Mouse (Mus musculus): ENCODE measurements around the gene Huwe1. TPM values are rescaled to one million over a fixed set of nuclear protein-coding genes. Genes with fewer than 3 reads are reported as not detected.

Gene Huwe1
- polyA plus RNA-seq, 1 experiment = 40.8 TPM

GRCm38 (mm10) chrX:151813656-151814055, 13.0 kb downstream of the Huwe1 start:
- no peaks in the 10 kb centered on the region for H3K27me3 ChIP-seq (ENCODE audit: control insufficient read depth, insufficient read depth, insufficient read length)
- H3K36me3 ChIP-seq (ENCODE audit: control insufficient read depth, insufficient read depth) = peaks cover 3% of the 10 kb centered on the region
- H3K4me3 ChIP-seq (ENCODE audit: insufficient read depth, poor library complexity, severe bottlenecking) = no peak overlapping the region
- H3K79me2 ChIP-seq (ENCODE audit: control insufficient read depth, insufficient read depth) = peaks cover 99% of the 10 kb centered on the region
- H3K79me3 ChIP-seq (ENCODE audit: low read depth) = peaks cover 89% of the 10 kb centered on the region
- H3ac ChIP-seq (ENCODE audit: control insufficient read depth, insufficient read length, low read depth) = no peak overlapping the region
- TF ChIP-seq CTCF (IDR thresholded peaks at IDR 0.05; ENCODE audit: control insufficient read depth, insufficient read depth, insufficient read length) (no peak), MYOG (IDR thresholded peaks at IDR 0.05; ENCODE audit: control insufficient read depth, extremely low read depth, insufficient read length) (no peak), MYOD1 (IDR thresholded peaks at IDR 0.05; ENCODE audit: control insufficient read depth, insufficient read length, low read depth) (no peak), FOSL1 (IDR thresholded peaks at IDR 0.05; ENCODE audit: insufficient read depth, low read length, poor library complexity, severe bottlenecking) (no peak)

GRCm38 (mm10) chrX:151817712-151818111, 17.1 kb downstream of the Huwe1 start:
- H3K79me3 ChIP-seq (ENCODE audit: low read depth) = peaks cover 94% of the 10 kb centered on the region
- no peak overlapping the region for H3K4me3 ChIP-seq (ENCODE audit: insufficient read depth, poor library complexity, severe bottlenecking)
- H3K36me3 ChIP-seq (ENCODE audit: control insufficient read depth, insufficient read depth) = peaks cover 6% of the 10 kb centered on the region
- no peak overlapping the region for H3ac ChIP-seq (ENCODE audit: control insufficient read depth, insufficient read length, low read depth)
- H3K79me2 ChIP-seq (ENCODE audit: control insufficient read depth, insufficient read depth) = peaks cover 99% of the 10 kb centered on the region
- no peak for TF ChIP-seq FOSL1 (IDR thresholded peaks at IDR 0.05; ENCODE audit: insufficient read depth, low read length, poor library complexity, severe bottlenecking)
- no peak for TF ChIP-seq MAX (IDR thresholded peaks at IDR 0.05)
- TF ChIP-seq MYOG (IDR thresholded peaks at IDR 0.05; ENCODE audit: control insufficient read depth, extremely low read depth, insufficient read length) = no peak
- TF ChIP-seq CEBPB (IDR thresholded peaks at IDR 0.05; ENCODE audit: low read depth) = no peak
- no peak for TF ChIP-seq CTCF (IDR thresholded peaks at IDR 0.05; ENCODE audit: control insufficient read depth, insufficient read depth, insufficient read length)
- no peak for TF ChIP-seq MYOD1 (IDR thresholded peaks at IDR 0.05; ENCODE audit: control insufficient read depth, insufficient read length, low read depth)
- TF ChIP-seq USF1 (IDR thresholded peaks at IDR 0.05; ENCODE audit: low read depth) = no peak
- H3K27me3 ChIP-seq (ENCODE audit: control insufficient read depth, insufficient read depth, insufficient read length) = no peaks in the 10 kb centered on the region

GRCm38 (mm10) chrX:151828971-151829370, 28.4 kb downstream of the Huwe1 start:
- Histone ChIP-seq H3K79me2 (ENCODE audit: control insufficient read depth, insufficient read depth) (peaks cover 99% of the 10 kb centered on the region), H3K27me3 (ENCODE audit: control insufficient read depth, insufficient read depth, insufficient read length) (no peaks in the 10 kb centered on the region), H3K36me3 (ENCODE audit: control insufficient read depth, insufficient read depth) (peaks cover 2% of the 10 kb centered on the region), H3K4me3 (ENCODE audit: insufficient read depth, poor library complexity, severe bottlenecking) (no peak overlapping the region), H3K79me3 (ENCODE audit: low read depth) (peaks cover 86% of the 10 kb centered on the region), H3ac (ENCODE audit: control insufficient read depth, insufficient read length, low read depth) (no peak overlapping the region)
- TF ChIP-seq FOSL1 (IDR thresholded peaks at IDR 0.05; ENCODE audit: insufficient read depth, low read length, poor library complexity, severe bottlenecking) (no peak), MYOD1 (IDR thresholded peaks at IDR 0.05; ENCODE audit: control insufficient read depth, insufficient read length, low read depth) (no peak), CEBPB (IDR thresholded peaks at IDR 0.05; ENCODE audit: low read depth) (no peak), USF1 (IDR thresholded peaks at IDR 0.05; ENCODE audit: low read depth) (no peak), MAX (IDR thresholded peaks at IDR 0.05) (no peak), MYOG (IDR thresholded peaks at IDR 0.05; ENCODE audit: control insufficient read depth, extremely low read depth, insufficient read length) (no peak), CTCF (IDR thresholded peaks at IDR 0.05; ENCODE audit: control insufficient read depth, insufficient read depth, insufficient read length) (no peak)

GRCm38 (mm10) chrX:151831260-151831659, 30.7 kb downstream of the Huwe1 start:
- no peak for TF ChIP-seq MYOD1 (IDR thresholded peaks at IDR 0.05; ENCODE audit: control insufficient read depth, insufficient read length, low read depth)
- Histone ChIP-seq H3K79me3 (ENCODE audit: low read depth) (peaks cover 80% of the 10 kb centered on the region), H3K27me3 (ENCODE audit: control insufficient read depth, insufficient read depth, insufficient read length) (no peaks in the 10 kb centered on the region), H3ac (ENCODE audit: control insufficient read depth, insufficient read length, low read depth) (no peak overlapping the region), H3K79me2 (ENCODE audit: control insufficient read depth, insufficient read depth) (peaks cover 99% of the 10 kb centered on the region), H3K4me3 (ENCODE audit: insufficient read depth, poor library complexity, severe bottlenecking) (no peak overlapping the region), H3K36me3 (ENCODE audit: control insufficient read depth, insufficient read depth) (peaks cover 8% of the 10 kb centered on the region)

- TF ChIP-seq USF1 (IDR thresholded peaks at IDR 0.05; ENCODE audit: low read depth) = no peak
- no peak for TF ChIP-seq MAX (IDR thresholded peaks at IDR 0.05)
- no peak for TF ChIP-seq CEBPB (IDR thresholded peaks at IDR 0.05; ENCODE audit: low read depth)
- TF ChIP-seq MYOD1 (IDR thresholded peaks at IDR 0.05; ENCODE audit: control insufficient read depth, insufficient read length, low read depth) = no peak
- no peak for TF ChIP-seq MYOG (IDR thresholded peaks at IDR 0.05; ENCODE audit: control insufficient read depth, extremely low read depth, insufficient read length)
- no peak for TF ChIP-seq CTCF (IDR thresholded peaks at IDR 0.05; ENCODE audit: control insufficient read depth, insufficient read depth, insufficient read length)
- TF ChIP-seq FOSL1 (IDR thresholded peaks at IDR 0.05; ENCODE audit: insufficient read depth, low read length, poor library complexity, severe bottlenecking) = no peak
- no peaks in the 10 kb centered on the region for H3K27me3 ChIP-seq (ENCODE audit: control insufficient read depth, insufficient read depth, insufficient read length)
These were observed 32.4 kb downstream of the Huwe1 start for GRCm38 (mm10) chrX:151832982-151833381.

GRCm38 (mm10) chrX:151859436-151859835, 58.8 kb downstream of the Huwe1 start:
- peaks cover 54% of the 10 kb centered on the region for H3K36me3 ChIP-seq (ENCODE audit: control insufficient read depth, insufficient read depth)
- no peaks in the 10 kb centered on the region for H3K79me2 ChIP-seq (ENCODE audit: control insufficient read depth, insufficient read depth)
- TF ChIP-seq MYOG (IDR thresholded peaks at IDR 0.05; ENCODE audit: control insufficient read depth, extremely low read depth, insufficient read length) (no peak), CEBPB (IDR thresholded peaks at IDR 0.05; ENCODE audit: low read depth) (no peak), CTCF (IDR thresholded peaks at IDR 0.05; ENCODE audit: control insufficient read depth, insufficient read depth, insufficient read length) (no peak), USF1 (IDR thresholded peaks at IDR 0.05; ENCODE audit: low read depth) (no peak), FOSL1 (IDR thresholded peaks at IDR 0.05; ENCODE audit: insufficient read depth, low read length, poor library complexity, severe bottlenecking) (no peak), MYOD1 (IDR thresholded peaks at IDR 0.05; ENCODE audit: control insufficient read depth, insufficient read length, low read depth) (no peak), MAX (IDR thresholded peaks at IDR 0.05) (no peak)
- H3K27me3 ChIP-seq (ENCODE audit: control insufficient read depth, insufficient read depth, insufficient read length) = no peaks in the 10 kb centered on the region
- H3K4me3 ChIP-seq (ENCODE audit: insufficient read depth, poor library complexity, severe bottlenecking) = no peak overlapping the region
- no peak overlapping the region for H3ac ChIP-seq (ENCODE audit: control insufficient read depth, insufficient read length, low read depth)
- no peaks in the 10 kb centered on the region for H3K79me3 ChIP-seq (ENCODE audit: low read depth)

More at GRCm38 (mm10) chrX:151832982-151833381, 32.4 kb downstream of the Huwe1 start:
- Histone ChIP-seq H3K36me3 (ENCODE audit: control insufficient read depth, insufficient read depth) (peaks cover 9% of the 10 kb centered on the region), H3K79me2 (ENCODE audit: control insufficient read depth, insufficient read depth) (peaks cover 92% of the 10 kb centered on the region), H3K4me3 (ENCODE audit: insufficient read depth, poor library complexity, severe bottlenecking) (no peak overlapping the region), H3K79me3 (ENCODE audit: low read depth) (peaks cover 70% of the 10 kb centered on the region), H3ac (ENCODE audit: control insufficient read depth, insufficient read length, low read depth) (no peak overlapping the region)
